Comparison of ENCODE assay signal across 8 mouse cellular contexts in the genomic region with DNA sequence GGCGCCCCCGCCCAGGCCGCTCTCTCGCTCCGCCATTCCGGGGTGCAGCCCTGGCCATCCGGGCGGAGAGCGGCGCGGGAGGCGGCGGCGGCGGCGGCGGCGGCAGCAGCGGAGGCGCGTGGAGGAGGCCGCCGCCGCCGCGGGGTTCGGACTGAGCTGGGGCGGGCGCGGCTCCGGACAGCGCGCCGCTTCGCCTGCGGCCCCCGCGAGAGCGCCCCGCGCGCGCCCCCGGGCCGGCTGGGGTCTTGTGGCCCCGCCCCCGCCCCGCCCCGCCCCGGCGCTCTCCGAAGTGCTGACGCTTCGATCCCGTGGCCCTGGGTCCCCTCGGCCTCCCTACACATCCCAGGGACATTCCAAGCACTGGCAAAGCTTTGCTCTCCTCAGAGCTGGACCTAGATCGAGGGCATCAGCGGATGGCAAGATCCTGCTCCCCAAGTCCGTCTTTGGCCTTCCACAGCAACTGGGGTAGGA. TPM values are rescaled to one million over a fixed set of nuclear protein-coding genes. Genes with fewer than 3 reads are reported as not detected.
A peak's percentile ranks its signal among the peaks of the same experiment; 100 is the strongest.
DNase-seq lines count a peak whose midpoint lies in the region; ATAC-seq and TF ChIP-seq lines count a peak whose summit lies in the region.

A gene (minus strand): TSS at position 173 of the 471 bp plus-strand sequence.

- H3K4me3 ChIP-seq in hindbrain, postnatal 0 days (ENCODE audit: low read length) = peak within 1 kb of the TSS; percentile 79
- H3K4me3 ChIP-seq in liver, embryonic 14.5 days (ENCODE audit: insufficient read depth in 1 of 2, low read depth in 2 of 2, low read length in 2 of 2) = peak within 1 kb of the TSS; percentile 36 to 51
- peak within 1 kb of the TSS; percentile 50 for H3K4me3 ChIP-seq in stomach, postnatal 0 days (ENCODE audit: low read depth, low read length)

- H3K4me2 ChIP-seq in hindbrain, postnatal 0 days (ENCODE audit: low read depth, low read length) = peak within 1 kb of the TSS; percentile 81
- H3K4me2 ChIP-seq in liver, embryonic 14.5 days (ENCODE audit: low read depth) = peak within 1 kb of the TSS; percentile 58
- H3K4me2 ChIP-seq in stomach, postnatal 0 days (replicated peaks; ENCODE audit: low read depth) = peak within 1 kb of the TSS; percentile 82

- peak within 1 kb of the TSS; percentile 86 for H3K27ac ChIP-seq in hindbrain, postnatal 0 days
- H3K27ac ChIP-seq in liver, embryonic 14.5 days = no peak within 1 kb of the TSS
- no peak within 1 kb of the TSS for H3K27ac ChIP-seq in stomach, postnatal 0 days (replicated peaks)

- H3K9ac ChIP-seq in hindbrain, postnatal 0 days (replicated peaks; ENCODE audit: low read length) = peak within 1 kb of the TSS; percentile 92
- H3K9ac ChIP-seq in liver, embryonic 14.5 days (replicated peaks) = no peak within 1 kb of the TSS
- peak within 1 kb of the TSS; percentile 58 for H3K9ac ChIP-seq in stomach, postnatal 0 days (ENCODE audit: low read length)

- peaks cover 19% of the 10 kb centered on the region for H3K4me1 ChIP-seq in hindbrain, postnatal 0 days (ENCODE audit: insufficient read depth, low read length)
- H3K4me1 ChIP-seq in liver, embryonic 14.5 days (replicated peaks; ENCODE audit: control insufficient read depth in 2 of 2, insufficient read depth in 2 of 2, low read length in 1 of 2) = peaks cover 0 to 2% of the 10 kb centered on the region in 2 experiments; a peak in 1 of 4 replicates
- no peaks in the 10 kb centered on the region; the same call in 1 of the 2 replicates for H3K4me1 ChIP-seq in stomach, postnatal 0 days (replicated peaks; ENCODE audit: control insufficient read depth, insufficient read depth)

- no peak for TF ChIP-seq EP300 in liver, embryonic 14.5 days (IDR thresholded peaks at IDR 0.05; ENCODE audit: low read depth)
- no peak for TF ChIP-seq EP300 in stomach, postnatal 0 days (optimal IDR thresholded peaks at IDR 0.05)

- TF ChIP-seq CTCF in hindbrain, postnatal 0 days (IDR thresholded peaks at IDR 0.05; ENCODE audit: low read depth) = no peak
- no peak for TF ChIP-seq CTCF in liver, embryonic 14.5 days (IDR thresholded peaks at IDR 0.05; ENCODE audit: low read depth)
- TF ChIP-seq CTCF in stomach, postnatal 0 days (IDR thresholded peaks at IDR 0.05; ENCODE audit: low read depth) = no peak

- ATAC-seq in hindbrain, postnatal 0 days = peak; percentile 68
- ATAC-seq in liver, embryonic 14.5 days (ENCODE audit: insufficient read depth) = 0 out of 2 replicates have a peak, but pooled peaks have one; percentile 22
- peak; percentile 43; the same call in 1 of the 2 replicates for ATAC-seq in stomach, postnatal 0 days (ENCODE audit: low FRiP score, low TSS enrichment)

- under 1% methylated on average over 35 of the region's 59 CpGs for WGBS in hindbrain, postnatal 0 days
- WGBS in liver, embryonic 14.5 days (ENCODE audit: insufficient replicate concordance) = 2% methylated on average over 52 of the region's 59 CpGs
- 4% methylated on average over 16 of the region's 59 CpGs for WGBS in stomach, postnatal 0 days

- H3K36me3 ChIP-seq in hindbrain, postnatal 0 days (ENCODE audit: insufficient read depth, low read length) = peaks cover 17% of the 10 kb centered on the region
- H3K36me3 ChIP-seq in liver, embryonic 14.5 days (replicated peaks; ENCODE audit: control insufficient read depth, insufficient read depth, low read depth) = no peaks in the 10 kb centered on the region; the same call in 1 of the 2 replicates
- peaks cover 10% of the 10 kb centered on the region; the same call in 1 of the 2 replicates for H3K36me3 ChIP-seq in stomach, postnatal 0 days (ENCODE audit: control insufficient read depth, insufficient read depth, low read length)

- DNase-seq in layer of hippocampus, adult 18-20 months (ENCODE audit: low spot score in 2 of 2) = no peak
- no peak for DNase-seq in layer of hippocampus, adult 9-11 months
- peak; percentile 50 for DNase-seq in adrenal gland, postnatal 10 days
- DNase-seq in embryo, embryonic 11.5 days (ENCODE audit: low read depth, low spot score) = peak; percentile 32
- peak; percentile 79 for DNase-seq in hindbrain, postnatal 0 days (ENCODE audit: low spot score)
- no peak for DNase-seq in liver, embryonic 14.5 days (ENCODE audit: low read depth in 3 of 3, low spot score in 3 of 3)
- DNase-seq in stomach, postnatal 0 days (ENCODE audit: low spot score) = peak; percentile 47
- no peak for DNase-seq in thymus, adult 18-20 months

- H3K9me3 ChIP-seq in hindbrain, postnatal 0 days (ENCODE audit: low read length) = no peaks in the 10 kb centered on the region
- H3K9me3 ChIP-seq in liver, embryonic 14.5 days (ENCODE audit: control insufficient read depth, low read length) = no peaks in the 10 kb centered on the region
- H3K9me3 ChIP-seq in stomach, postnatal 0 days (ENCODE audit: control insufficient read depth, low read length) = no peaks in the 10 kb centered on the region

- H3K27me3 ChIP-seq in hindbrain, postnatal 0 days (ENCODE audit: insufficient read depth, low read length) = no peaks in the 10 kb centered on the region
- peaks cover 13% of the 10 kb centered on the region for H3K27me3 ChIP-seq in liver, embryonic 14.5 days (ENCODE audit: control insufficient read depth, insufficient read depth, low read length)
- no peaks in the 10 kb centered on the region for H3K27me3 ChIP-seq in stomach, postnatal 0 days (ENCODE audit: control insufficient read depth, insufficient read depth, low read length)

RNA-seq across cellular contexts. Expression of the gene that starts here (rescaled TPM):
- 100 to 1,000 TPM; 350 to 365 TPM for total RNA-seq in layer of hippocampus, adult 18-20 months (2021)
- 10 to 100 TPM; 22.5 to 28.1 TPM for total RNA-seq in adrenal gland, postnatal 10 days (2021)
- total RNA-seq in hindbrain, postnatal 0 days (2014; rRNA removed) = 361 and 373 TPM in 2 replicates
- 177 and 182 TPM in 2 replicates for polyA plus RNA-seq in hindbrain, postnatal 0 days (2015; fragmentation: Nextera tagmentation; extraction: Ambion mirVana)
- 1.2 TPM in 2 replicates for polyA plus RNA-seq in liver, embryonic 14.5 days (2012; rRNA removed)
- polyA plus RNA-seq in liver, embryonic 14.5 days (2014; fragmentation: Nextera tagmentation; extraction: Ambion mirVana) = 0.43 and 0.62 TPM in 2 replicates
- 10.3 and 12.5 TPM in 2 replicates for polyA plus RNA-seq in stomach, postnatal 0 days (2015; fragmentation: Nextera tagmentation; extraction: Ambion mirVana)

Comparison
In these comparisons a context has a peak if more than half of its experiments do, and no peak if none do; other contexts are left out.
1. RNA of the gene that starts here (total RNA-seq): 361 to 373 TPM in hindbrain, postnatal 0 days and 350 to 365 TPM in layer of hippocampus, adult 18-20 months; 22.5 to 28.1 TPM in adrenal gland, postnatal 10 days; every median in the first group is over 10 times any median in the second.
2. RNA of the gene that starts here (polyA plus RNA-seq): 177 to 182 TPM in hindbrain, postnatal 0 days; 10.3 to 12.5 TPM in stomach, postnatal 0 days and 0.43 to 1.2 TPM in liver, embryonic 14.5 days; every median in the first group is over 10 times any median in the second.
3. DNase-seq: peak in adrenal gland, postnatal 10 days (single experiment), embryo, embryonic 11.5 days (single experiment), hindbrain, postnatal 0 days (single experiment) and stomach, postnatal 0 days (single experiment); none in layer of hippocampus, adult 18-20 months (0 of 2), layer of hippocampus, adult 9-11 months (single experiment), liver, embryonic 14.5 days (0 of 3) and thymus, adult 18-20 months (0 of 2).
4. Peak in every context shown above with its lines, with median percentiles within 50 percentile points of each other: ATAC-seq, H3K4me2 ChIP-seq and H3K4me3 ChIP-seq.